Mouse (Mus musculus) thymus, adult 2 months (tissue): ENCODE measurements at regions not wholly inside any gene's neighbourhood (a gene's known extent, or its start where the extent isn't known, plus 50 kb on each side); places are given as distances from the start of the nearest gene placed in this dataset.

Experiments
- CTCF ChIP-seq: fragments of 200-500 bp; IDR thresholded peaks from 2 replicates; pipeline ENCODE4 v1.5.1; 2012; ENCODE audit warnings: mild to moderate bottlenecking, control low read depth, low read length, moderate library complexity, borderline replicate concordance; ENCODE audit not compliant: control insufficient read depth, poor library complexity, insufficient read depth; ENCODE audit errors: extremely low read depth
- POLR2A ChIP-seq: fragments of 200-500 bp; IDR thresholded peaks from 2 replicates; pipeline ENCODE4 v1.6.1; 2012; ENCODE audit warnings: mild to moderate bottlenecking, low read length, control low read depth, moderate library complexity; ENCODE audit not compliant: control insufficient read depth, poor library complexity, insufficient read depth; ENCODE audit errors: extremely low read depth

GRCm38 (mm10) chr9:83197013-83197412 lies 50.5 kb upstream of the Hmgn3 start:
- TF ChIP-seq CTCF: no peak
- TF ChIP-seq POLR2A: no peak
